Mouse (Mus musculus) CD4-positive, CD25-positive, alpha-beta regulatory T cell, adult 4 months (primary cell): Measurements from ENCODE around the gene Lrrc46. TPM values are rescaled to one million over a fixed set of nuclear protein-coding genes. Genes with fewer than 3 reads are reported as not detected.

Experiments
- ATAC-seq: one replicate; pipeline ENCODE4 v1.8.0; 2017
- polyA plus RNA-seq, 2 experiments: library from polyadenylated mRNA; unstranded; fragments of 100-300 nt; shearing (Covaris generic); gene quantifications; one replicate each; pipeline ENCODE4 v1.2.1; 2017

The Lrrc46 gene
- polyA plus RNA-seq: not detected

DNA sequence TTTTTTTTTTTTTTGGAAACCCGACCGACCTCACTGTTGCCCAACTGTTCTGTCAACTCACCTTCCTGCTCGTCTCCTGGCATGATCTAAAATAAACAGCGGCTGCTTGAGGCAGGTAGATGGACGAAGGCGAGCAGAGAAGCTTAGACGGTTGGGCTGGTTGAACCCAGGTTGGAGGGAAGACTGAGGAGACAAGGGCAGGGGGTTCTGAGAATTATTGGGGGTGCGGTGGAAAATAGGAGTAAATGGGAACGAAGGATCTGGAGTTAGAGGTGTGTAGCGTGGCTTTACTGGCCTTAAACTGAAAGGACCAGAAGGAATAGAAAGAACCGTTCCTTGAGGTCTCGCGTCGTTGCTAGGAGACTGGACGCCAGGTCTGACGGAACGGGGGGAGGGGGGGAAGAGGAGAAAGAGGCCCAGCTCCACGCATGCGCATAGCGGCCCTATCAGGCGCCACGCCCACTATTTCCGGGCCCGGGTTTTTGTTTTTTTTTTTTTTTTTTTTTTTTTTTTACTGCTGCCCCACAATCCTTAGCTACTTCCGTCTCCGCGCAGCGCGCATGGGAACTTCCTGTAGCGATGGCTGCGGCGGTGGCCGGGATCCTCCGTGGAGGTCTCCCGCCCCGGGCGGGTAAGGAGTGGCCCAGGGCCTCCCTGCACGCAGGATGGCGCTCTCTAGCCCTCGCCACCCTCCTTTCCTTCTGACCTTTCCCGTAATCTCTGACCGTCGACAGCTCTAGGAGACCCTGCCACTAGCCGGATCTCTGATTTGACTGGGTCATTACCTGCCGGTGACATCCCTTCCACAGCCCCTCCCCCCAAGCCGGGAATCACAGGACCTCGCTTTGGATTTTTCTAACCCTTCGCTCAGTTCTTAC, at the start of gene Lrrc46, which contains the start of gene Mrpl10:
Gene Lrrc46, minus strand, starts transcription at position 386 of the 878 bp plus-strand sequence.
Gene Mrpl10, plus strand, starts transcription at position 539 of the 878 bp plus-strand sequence.
- peak; percentile 95 for ATAC-seq

DNA sequence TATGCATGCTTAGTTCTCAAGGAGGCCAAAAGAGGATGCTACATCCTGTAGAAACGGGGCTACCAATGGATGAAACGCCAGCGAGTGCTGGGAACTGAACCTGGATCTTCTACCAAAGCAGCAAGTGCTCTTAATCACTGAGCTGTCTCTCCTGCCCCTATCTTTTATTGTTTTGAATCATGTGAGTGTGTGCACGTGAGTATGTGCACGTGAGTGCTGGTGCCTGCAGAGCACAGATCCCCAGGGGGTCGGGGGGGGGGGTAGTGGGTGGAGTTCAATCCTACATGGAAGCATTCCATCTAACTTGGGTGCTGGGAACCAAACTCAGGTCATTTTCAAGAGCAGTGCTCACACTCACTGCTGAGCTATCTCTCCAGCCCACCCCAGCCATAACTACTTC, 45.2 kb upstream of the Lrrc46 start:
- ATAC-seq: no peak

DNA sequence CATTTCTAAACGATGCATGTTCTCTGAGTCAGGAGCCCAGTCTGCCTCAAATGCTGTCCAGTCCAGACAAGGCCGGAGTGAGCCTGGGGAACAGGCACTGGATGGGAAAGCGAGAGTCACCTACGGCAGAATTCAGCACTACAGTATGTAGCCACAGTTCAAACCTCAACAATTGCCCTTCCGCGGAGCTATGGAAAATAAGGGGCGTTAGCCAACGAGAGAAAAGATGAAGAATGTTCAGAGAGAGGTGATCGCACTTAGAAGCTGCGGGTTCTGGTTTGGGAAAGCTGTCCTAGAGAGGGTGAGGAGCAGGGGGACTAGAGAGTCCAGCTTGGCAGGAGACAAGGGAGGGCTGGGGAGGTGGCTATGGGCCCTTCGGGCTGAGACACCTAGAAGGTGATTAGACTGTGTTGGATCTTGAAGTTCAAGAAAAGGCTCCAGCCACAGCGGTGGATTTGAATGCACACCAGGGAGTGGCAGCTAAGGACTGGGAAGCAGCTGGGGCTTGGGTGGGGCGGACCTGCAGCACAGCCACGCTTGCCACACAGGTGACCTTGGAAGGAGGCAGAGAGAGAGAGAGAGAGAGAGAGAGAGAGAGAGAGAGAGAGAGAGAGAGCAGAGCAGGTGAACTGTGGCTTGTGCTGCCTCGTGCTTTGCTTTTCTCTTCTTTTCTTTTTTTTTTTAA, 43.8 kb upstream of the Lrrc46 start:
- ATAC-seq: no peak

DNA sequence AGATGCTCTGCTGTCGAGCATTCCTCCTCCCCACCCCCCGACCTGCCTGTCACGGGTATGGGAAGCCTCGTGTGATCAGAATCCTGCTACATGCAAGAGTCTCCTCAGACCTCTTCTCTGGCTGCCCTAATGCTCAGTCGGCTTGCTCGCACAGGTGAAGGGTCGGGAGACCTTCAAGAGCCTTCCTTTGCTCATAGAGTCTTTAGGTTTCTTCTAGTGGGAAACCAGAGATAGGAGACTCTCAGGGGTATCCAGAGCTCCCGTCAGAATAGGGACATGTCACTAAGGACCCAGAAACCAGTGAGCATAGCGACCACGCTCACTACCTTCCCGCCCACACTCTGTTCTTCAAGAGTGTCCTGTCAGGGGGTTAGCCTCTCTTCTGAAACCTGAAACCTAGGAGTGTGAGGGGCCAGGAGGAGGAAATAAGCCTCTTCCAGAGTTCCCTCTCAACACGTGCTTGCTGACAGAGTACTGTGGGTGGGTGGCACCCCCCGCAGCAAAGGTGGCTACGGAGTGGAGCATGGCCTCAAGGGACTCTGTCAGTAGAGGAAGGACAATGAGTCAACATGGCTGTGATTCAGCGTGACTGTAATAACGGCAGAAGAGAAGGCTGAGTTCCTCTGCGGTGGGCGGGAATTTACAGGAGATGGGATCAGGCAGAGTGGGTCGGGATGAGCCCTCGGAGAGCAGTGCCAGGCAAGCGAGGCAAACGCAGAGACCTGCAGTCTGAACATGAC, 42.4 kb upstream of the Lrrc46 start:
- no peak for ATAC-seq

DNA sequence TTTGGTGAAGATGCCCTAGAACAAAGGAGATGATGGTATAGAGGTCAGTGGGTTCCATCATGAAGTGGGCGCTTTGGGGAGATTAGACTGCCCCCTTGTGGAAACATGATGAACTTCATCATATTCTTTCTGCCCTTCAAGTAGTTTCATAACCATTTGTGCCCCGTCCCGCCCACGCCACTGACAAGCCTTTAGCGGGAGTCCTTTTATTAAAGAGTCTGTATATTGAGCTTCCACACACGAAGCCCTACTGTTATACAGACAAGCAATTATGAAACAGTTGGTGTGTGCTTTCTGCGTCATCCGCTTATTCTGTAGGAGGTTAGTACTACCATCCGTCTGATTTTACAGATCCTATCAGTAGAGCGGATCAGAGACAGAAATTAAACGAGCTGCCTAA, 41.8 kb upstream of the Lrrc46 start:
- ATAC-seq: peak; percentile 61

DNA sequence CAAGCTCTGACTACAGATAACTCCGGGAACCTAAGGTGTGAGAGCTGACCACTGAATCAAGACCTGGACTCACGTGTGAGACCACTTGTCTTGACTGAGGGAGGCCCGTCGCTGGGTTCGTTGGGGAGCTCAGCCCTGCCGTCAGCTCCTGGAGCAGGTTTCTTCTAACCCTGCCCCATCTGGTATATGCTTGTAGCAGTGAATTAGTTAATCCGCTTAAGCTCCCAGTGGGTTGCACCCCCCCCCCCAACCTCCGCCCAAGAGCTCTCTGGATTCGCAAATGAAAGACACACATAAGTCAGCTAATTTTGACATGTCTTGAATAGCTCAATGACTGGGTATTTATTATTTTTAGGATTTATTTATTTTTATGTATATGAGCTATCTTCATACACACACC, 39.1 kb upstream of the Lrrc46 start:
- ATAC-seq: no peak

DNA sequence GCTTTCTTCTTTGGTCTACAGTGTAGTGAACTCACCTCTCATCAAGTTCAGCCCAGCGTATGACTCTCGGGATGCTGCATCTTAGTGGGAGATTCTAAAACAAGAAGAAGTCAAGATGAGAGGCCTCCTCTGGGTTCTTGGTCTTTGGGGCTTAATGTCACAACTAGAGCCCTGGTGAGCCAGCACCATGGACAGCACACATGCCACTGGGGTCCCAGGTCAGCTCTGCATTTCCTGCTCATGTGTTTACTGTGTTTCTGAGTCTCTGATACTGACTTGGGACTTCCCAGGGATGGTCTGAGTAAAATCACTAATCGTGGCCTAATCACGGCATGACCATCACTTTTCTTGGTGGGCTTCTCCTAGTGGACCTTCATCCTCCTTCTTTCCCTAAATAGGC, 37.5 kb upstream of the Lrrc46 start:
- ATAC-seq: no peak

DNA sequence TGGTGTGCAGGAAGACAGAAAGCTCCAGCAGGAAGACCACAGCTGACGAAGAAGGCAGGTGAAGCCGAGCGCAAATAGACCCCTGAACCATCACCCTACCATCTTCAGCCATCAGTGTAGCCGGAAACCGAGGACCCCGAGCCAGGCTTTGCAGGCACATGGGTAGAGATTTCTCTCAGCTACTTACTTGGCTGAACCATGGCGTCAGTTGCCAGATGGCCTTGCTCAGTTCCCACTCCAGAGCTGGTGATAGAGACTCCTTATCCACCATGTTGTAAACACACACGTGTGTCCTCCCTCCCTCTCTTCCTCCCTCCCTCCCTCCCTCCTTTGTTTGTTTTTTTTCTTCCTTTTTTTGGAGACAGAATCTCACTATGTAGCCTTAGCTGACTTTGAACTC, 33.0 kb upstream of the Lrrc46 start:
- no peak for ATAC-seq

DNA sequence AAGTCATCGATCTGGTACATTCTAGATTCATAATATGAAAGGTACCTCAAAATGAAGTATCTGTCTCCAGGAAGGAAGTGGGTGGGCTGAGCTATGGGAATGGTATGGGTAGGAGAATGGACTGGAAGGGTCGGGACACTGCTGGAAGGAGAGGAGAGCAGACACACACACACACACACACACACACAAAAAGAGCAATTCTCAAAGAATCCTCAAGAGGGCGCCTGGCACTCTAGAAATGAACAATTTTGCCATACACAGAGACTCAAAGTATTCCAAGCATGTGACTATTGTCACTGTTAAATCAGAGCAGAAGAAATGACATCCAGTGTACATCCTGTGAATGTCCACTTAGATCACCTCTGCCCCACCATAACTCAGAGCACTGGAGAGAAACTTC, 31.3 kb upstream of the Lrrc46 start:
- ATAC-seq: peak; percentile 26

DNA sequence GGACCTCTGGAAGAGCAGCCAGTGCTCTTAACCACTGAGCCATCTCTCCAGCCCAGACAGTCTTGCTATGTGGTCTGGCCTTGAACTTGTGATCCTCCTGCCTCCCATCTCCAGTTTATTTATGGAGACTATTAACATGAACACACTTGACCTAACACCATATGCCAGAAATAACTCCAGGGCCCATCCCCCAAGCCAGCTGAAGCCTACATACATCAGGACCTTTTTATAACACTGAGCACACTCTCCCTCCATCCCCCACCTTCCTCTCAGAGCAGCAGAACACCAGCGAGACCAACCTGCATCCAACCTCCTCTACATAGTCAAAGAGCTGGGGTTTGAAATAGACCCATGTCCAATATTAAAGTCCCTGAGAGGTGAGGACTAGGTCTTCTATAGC, 29.9 kb upstream of the Lrrc46 start:
- no peak for ATAC-seq

DNA sequence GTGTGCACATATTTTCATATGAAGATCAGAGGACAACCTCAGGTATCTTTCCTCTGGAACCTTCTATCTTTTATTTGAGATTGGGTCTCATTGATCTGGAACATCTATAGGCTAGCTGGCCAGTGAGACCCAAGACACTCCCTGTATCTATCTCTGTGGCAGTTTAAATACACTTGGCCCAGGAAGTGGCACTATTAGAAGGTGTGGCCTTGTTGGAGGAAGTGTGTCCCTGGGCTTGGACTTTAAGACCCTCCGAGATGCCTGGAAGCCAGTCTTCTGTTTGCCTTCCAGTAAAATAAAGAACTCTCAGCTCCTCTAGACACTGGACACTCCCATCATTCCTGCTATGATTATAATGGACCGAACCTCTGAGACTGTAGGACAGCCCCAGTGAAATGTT, 28.6 kb upstream of the Lrrc46 start:
- ATAC-seq: no peak

DNA sequence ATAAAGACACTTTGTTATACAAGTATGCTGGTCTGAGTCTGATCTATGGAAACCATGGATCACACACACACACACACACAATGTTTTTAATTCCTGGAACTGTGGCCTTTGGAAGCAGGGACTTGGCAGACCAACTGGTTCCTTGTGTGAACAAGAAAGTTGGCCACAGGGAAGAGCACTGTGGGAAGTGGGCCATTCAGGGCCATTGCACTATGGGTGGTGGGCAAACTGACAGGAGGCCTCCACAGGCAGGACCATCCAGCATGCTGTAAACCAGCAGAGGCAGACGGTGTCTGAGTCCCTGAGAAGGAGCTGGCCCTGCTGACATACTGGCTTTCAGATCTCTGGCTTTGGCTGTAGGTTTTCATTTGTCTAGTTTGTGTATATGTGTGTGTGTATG, 28.1 kb upstream of the Lrrc46 start:
- no peak for ATAC-seq

DNA sequence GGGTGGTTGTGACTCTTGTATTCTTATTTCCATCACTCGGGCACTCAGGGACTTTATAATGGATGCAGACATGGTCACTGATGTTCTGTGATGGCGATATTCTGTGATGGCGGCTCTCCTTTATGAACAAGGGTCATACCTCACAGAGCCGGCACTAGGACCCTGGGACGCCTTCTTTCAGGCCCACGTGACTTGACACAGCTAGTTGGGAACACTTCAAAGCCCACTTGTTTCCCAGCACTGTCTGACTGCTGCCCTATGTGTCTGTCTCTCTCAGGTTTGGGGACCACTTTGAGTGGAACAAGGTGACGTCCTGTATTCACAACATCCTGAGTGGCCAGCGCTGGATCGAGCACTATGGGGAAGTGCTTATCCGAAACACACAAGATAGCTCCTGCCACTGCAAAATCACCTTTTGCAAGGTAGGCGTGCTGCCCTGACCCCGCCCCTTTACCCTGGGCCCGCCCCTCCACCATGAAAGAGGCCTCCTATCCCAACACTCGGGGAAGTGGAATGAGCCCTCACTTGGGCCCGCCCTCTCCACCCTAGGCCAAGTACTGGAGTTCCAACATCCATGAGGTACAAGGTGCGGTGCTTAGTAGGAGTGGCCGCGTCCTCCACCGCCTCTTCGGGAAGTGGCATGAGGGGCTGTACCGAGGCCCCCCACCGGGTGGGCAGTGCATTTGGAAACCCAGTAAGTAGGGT, 25.6 kb upstream of the Lrrc46 start:
- ATAC-seq: no peak

DNA sequence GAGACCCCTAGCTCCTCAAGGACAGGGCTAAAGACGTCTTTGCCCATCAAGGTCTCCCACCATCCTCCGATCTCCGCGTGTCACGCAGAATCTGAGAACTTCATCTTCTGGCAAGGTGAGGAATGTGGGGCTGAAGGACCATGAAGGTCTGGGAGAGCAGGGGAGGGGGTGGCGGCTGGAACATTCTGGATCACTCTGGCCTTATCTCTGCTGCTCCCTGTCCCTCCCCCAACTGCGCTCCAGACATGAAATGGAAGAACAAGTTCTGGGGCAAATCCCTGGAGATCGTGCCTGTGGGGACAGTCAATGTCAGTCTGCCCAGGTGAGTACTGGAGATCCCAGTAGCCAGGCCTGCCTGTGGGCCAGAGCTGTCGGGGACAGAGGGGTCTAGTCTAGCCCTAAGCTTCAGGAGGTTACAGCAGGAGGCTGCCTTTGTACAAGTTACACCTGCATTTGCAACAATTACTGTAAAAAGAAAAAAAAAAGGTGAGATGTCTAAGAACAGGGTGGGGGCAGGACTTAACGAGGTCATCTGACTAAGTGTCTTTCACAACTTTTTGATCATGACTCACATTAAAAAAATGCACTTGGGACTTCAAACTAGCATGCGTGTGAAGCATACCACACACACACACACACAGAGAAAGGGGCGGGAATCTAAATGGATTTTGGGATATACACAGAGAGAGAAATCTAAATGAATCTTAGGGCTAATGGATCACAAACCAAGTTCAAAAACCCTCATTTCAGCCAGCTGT, 24.5 kb upstream of the Lrrc46 start:
- no peak for ATAC-seq

DNA sequence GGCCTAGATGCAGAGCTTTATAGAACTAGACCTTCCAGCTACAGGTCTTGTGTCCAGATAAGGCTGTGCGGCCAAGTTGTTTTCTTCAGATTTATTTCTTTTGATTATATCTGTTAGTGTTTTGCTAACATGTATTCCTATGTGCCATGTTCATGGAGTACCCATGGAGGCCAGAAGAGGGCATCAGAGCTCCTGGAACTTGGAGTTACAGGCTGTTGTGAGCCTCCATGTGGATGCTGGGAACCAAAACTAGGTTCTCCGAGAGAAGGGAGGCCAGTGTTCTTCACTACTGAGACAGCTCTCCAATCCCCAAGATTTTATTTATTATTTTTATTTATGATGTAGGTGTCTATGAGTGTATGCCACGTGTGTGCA, 22.7 kb upstream of the Lrrc46 start:
- ATAC-seq: no peak

DNA sequence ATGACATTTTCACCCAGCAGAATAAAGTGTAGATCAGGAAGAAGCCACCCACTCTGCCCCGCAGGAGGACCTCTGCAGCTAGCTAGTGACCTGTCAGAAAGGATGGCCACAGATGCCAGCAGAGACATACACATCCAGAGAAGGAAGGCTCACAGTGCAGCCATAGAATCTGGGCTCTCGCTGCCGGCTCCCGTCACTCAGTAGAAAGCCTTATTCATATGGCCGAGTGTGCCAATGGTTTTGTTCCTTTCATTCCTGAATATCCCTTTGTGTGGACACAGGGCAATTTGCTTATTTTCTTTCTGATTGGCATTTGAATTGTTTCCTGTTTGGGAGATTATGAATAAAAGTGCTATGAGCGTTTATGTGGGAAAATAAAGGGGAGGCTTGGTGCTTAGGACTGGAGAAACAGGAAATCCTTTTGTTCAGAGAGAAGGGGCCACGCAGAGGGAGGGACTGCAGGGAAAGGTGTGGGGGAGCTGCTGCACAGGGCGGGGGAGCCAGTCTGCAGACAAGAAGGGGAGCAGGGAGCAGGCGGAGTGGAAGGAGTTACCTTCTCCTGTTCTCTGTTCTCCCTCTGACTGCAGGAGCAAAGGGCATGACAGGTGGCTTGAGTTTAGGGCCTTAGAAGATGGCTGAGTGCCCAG, 22.2 kb upstream of the Lrrc46 start:
- no peak for ATAC-seq

DNA sequence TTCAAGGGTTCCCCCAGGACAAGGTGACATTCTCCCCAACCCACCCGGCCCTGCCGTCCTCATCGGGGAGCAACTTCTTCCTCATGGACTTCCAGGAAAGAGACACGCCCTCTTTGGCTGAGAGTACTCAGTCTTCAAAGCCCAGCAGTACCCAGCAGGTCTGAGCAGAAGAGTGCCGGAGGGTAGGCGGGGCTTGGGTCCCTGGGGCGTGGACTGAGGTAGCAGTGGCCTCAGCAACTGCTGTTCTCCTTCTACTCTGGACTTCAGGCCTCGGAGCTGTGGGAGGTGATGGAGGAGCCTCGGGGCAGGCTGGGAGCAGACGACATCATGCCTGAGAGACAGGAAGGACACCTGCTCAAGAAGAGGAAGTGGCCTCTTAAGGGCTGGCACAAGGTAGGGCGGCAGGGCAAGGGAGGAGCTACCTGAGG, 11.0 kb upstream of the Lrrc46 start:
- peak; percentile 14 for ATAC-seq

DNA sequence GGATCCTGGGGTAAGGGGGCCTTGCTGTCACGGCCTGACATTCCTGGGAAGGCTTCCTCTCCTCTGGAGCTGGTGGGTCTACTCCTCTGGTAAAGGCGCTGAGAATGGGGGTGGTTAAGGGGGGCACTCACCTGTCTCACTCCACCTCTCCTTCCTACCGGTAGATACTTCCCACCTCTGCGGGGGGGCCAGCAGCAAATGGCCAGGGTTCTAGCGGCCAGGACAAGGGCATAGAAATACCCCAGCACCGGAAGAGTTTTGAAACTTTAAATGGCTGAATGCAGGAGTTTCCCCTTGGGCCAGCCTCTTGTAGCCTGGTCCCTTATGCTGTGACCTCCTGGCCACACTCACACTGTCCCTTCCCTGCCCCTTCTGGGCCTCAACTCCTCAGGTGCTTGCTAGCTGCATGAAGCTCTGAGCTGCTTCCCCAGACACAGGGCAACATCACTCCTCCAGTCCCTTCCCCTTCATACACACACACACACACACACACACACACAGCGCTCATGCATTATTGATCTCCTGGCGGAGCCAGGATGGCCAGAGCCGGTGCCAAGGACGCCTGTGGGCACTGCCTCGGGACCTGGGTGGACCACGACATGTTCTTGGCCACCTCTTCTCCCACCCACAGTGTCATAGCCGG, 9.9 kb upstream of the Lrrc46 start:
- ATAC-seq: no peak

DNA sequence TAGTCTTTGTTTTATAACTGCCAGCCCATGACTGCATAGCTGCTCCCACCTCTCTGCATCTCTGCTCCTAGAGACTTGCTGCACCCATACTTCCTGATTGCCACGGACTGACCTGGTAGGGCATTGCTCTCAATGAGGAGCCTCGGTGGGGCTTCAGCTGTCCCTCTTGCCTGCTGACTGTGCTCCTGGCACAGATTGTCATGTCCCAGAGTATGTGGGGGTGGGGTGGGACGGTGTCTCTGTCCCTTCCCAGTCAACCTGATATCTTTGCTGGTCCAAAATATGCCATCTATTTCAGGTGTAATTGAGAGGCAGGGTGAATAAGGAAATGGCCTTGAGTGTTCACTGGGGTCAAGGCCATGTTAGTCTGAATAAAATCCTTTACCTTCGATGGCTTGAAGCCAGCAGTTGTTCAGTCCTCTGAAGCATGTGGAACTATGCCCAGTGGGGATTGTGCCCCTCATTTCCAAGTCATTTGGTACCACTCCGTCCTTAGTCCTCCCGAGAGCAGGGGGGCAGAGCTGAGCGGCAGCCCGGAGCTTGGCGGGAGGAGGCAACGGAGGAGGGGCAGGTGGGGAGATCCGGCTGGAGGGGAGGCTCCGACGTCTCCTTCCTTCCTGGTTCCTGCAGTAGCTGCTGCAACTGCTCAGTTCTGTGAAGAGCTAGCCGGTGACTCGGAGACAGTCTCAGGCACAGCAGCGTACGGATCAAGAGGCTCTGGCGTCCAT, 9.2 kb upstream of the Lrrc46 start, which contains the start of gene Osbpl7:
Gene Osbpl7, plus strand, starts transcription at position 413 of the 728 bp plus-strand sequence.
- ATAC-seq: peak; percentile 90

DNA sequence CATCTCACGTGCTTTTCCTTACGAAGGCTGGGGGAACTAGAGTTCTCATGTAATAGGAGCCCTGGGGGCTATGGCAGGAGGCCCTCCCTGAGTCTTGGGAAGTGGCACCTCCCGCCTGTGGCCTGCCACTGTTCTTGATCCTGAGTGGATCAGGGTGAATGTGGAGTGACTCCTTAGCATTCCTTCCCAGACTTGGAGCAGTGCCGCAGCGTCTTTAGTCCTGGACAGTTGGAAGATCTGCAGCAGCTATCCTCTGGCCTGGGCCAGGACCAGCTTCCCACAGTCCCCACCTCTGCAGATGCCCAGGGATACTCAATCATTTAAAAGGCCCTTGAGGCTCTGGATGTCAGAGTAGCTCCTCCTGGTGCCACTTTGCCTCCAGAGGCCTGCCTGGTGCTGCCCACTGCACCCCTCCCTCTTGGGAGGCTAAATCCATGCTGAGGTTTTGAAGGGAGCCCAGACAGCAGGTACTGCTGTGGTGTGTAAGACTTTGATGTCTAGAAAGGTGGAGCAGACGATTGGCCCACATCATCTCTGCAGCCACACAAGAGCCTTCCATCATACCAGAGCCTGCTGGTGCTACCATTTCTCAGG, 8.4 kb upstream of the Lrrc46 start:
- no peak for ATAC-seq
